Mouse (Mus musculus): ENCODE results near the gene Chp1.

- no peak for TF ChIP-seq CTCF (IDR thresholded peaks at IDR 0.05; ENCODE audit: extremely low read depth, insufficient read length, insufficient replicate concordance, low read depth, low read length)
- TF ChIP-seq POLR2A (IDR thresholded peaks at IDR 0.05; ENCODE audit: low read depth, low read length): no peak
Observed at GRCm38 (mm10) chr2:119566182-119566855, 18.8 kb downstream of the Chp1 start.
